Mouse (Mus musculus): ENCODE data around the gene Rapsn. TPM values are rescaled to one million over a fixed set of nuclear protein-coding genes. Genes with fewer than 3 reads are reported as not detected.
A peak's percentile ranks its signal among the peaks of the same experiment; 100 is the strongest.
"Not testable (repeated sequence)": the region's sequence is repeated elsewhere in the genome, so short reads cannot be mapped to it uniquely, and the experiment has no call there.

Gene Rapsn
- total and polyA plus RNA-seq, 3 experiments, result 0.10 TPM; not detected in 2

DNA sequence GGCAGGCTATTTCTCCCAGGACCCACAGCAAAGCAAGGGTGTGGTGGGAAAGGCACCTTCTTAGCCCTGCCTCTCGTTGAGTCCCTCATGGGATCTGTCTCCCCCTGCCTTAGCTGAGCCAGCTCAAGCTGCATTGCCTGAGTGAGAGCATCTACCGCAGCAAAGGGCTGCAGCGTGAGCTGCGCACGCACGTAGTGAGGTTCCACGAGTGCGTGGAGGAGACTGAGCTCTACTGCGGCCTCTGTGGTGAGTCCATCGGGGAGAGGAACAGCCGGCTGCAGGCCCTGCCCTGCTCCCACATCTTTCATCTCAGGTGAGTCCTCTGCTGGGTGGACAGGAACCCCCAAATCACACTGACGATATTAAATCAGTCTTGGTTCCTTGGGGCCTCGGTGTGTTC is 9.3 kb downstream of the Rapsn start:
- H3K4me3 ChIP-seq (ENCODE audit: control insufficient read depth in 1 of 2, insufficient read depth in 1 of 2, low read depth in 2 of 2, low read length in 2 of 2), result no peak overlapping the region
- H3K27ac ChIP-seq (ENCODE audit: control insufficient read depth, low read depth, low read length), result no peak overlapping the region
- no peaks in the 10 kb centered on the region for H3K9me3 ChIP-seq (replicated peaks; ENCODE audit: insufficient read depth, low read length)
- no peak overlapping the region for H3K9ac ChIP-seq (ENCODE audit: control insufficient read depth, low read depth, low read length, poor library complexity, severe bottlenecking)
- H3K79me2 ChIP-seq (ENCODE audit: control insufficient read depth, insufficient read depth, low read length, poor library complexity), result no peaks in the 10 kb centered on the region
- no peak for TF ChIP-seq RAD21 (IDR thresholded peaks at IDR 0.05; ENCODE audit: low read depth, low read length)
- H3K27me3 ChIP-seq (ENCODE audit: control insufficient read depth in 1 of 2, insufficient read depth in 2 of 2, low read length in 2 of 2), result no peaks in the 10 kb centered on the region
- H3K4me1 ChIP-seq (ENCODE audit: control insufficient read depth in 1 of 2, insufficient read depth in 2 of 2, low read length in 2 of 2), result no peaks in the 10 kb centered on the region; a peak in 1 of 4 replicates
- DNase-seq (ENCODE audit: low read depth, low spot score), result no peak
- H3K36me3 ChIP-seq (ENCODE audit: control insufficient read depth in 1 of 2, insufficient read depth in 2 of 2, low read length in 2 of 2), result no peaks in the 10 kb centered on the region

GRCm38 (mm10) chr2:91045805-91046204 is 10.4 kb downstream of the Rapsn start:
- H3K9me3 ChIP-seq (replicated peaks; ENCODE audit: insufficient read depth, low read length); H3K9ac ChIP-seq (ENCODE audit: control insufficient read depth, low read depth, low read length, poor library complexity, severe bottlenecking); H3K36me3 ChIP-seq (ENCODE audit: control insufficient read depth in 1 of 2, insufficient read depth in 2 of 2, low read length in 2 of 2); H3K4me3 ChIP-seq (ENCODE audit: control insufficient read depth in 1 of 2, insufficient read depth in 1 of 2, low read depth in 2 of 2, low read length in 2 of 2); H3K4me1 ChIP-seq (ENCODE audit: control insufficient read depth in 1 of 2, insufficient read depth in 2 of 2, low read length in 2 of 2); H3K79me2 ChIP-seq (ENCODE audit: control insufficient read depth, insufficient read depth, low read length, poor library complexity); H3K27ac ChIP-seq (ENCODE audit: control insufficient read depth, low read depth, low read length); DNase-seq (ENCODE audit: low read depth, low spot score); H3K27me3 ChIP-seq (ENCODE audit: control insufficient read depth in 1 of 2, insufficient read depth in 2 of 2, low read length in 2 of 2): not testable (repeated sequence)

DNA sequence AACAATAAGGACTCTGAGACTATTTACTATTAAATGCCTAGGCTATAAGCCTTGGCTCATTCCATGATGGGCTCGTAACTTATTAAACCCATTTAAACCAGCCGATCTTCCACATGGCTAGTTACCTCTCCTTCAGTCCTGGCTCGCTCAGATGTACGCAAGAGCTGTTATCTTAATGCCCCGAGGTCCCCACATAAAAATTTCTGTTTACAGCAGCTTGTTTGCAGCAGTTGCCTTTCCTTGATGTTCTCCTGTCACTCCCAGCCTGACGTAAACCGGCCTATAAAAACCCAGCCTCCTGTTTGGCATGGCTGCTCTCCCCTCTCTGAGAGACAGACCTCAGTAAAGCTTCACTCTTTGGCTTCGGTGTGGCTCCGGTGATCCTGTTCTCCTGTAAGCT is 11.9 kb downstream of the Rapsn start:
- no peak overlapping the region for H3K9ac ChIP-seq (ENCODE audit: control insufficient read depth, low read depth, low read length, poor library complexity, severe bottlenecking)
- DNase-seq (ENCODE audit: low read depth, low spot score), result no peak
- H3K27me3 ChIP-seq (ENCODE audit: control insufficient read depth in 1 of 2, insufficient read depth in 2 of 2, low read length in 2 of 2), result no peaks in the 10 kb centered on the region
- no peak overlapping the region for H3K27ac ChIP-seq (ENCODE audit: control insufficient read depth, low read depth, low read length)
- H3K4me3 ChIP-seq (ENCODE audit: control insufficient read depth in 1 of 2, insufficient read depth in 1 of 2, low read depth in 2 of 2, low read length in 2 of 2), result no peak overlapping the region
- no peak for TF ChIP-seq GABPA (IDR thresholded peaks at IDR 0.05; ENCODE audit: low read depth, low read length)
- TF ChIP-seq CHD1 (IDR thresholded peaks at IDR 0.05; ENCODE audit: low read depth, low read length), result no peak
- TF ChIP-seq USF2 (IDR thresholded peaks at IDR 0.05; ENCODE audit: borderline replicate concordance in 1 of 2, insufficient read depth in 1 of 2, low read depth in 1 of 2, low read length in 2 of 2), result no peak
- TF ChIP-seq BHLHE40 (IDR thresholded peaks at IDR 0.05; ENCODE audit: borderline replicate concordance, low read depth, low read length), result no peak
- peaks cover 4 to 5% of the 10 kb centered on the region in 2 experiments for H3K4me1 ChIP-seq (ENCODE audit: control insufficient read depth in 1 of 2, insufficient read depth in 2 of 2, low read length in 2 of 2)
- H3K9me3 ChIP-seq (replicated peaks; ENCODE audit: insufficient read depth, low read length), result no peaks in the 10 kb centered on the region
- peaks cover 0 to 5% of the 10 kb centered on the region in 2 experiments; a peak in 2 of 4 replicates for H3K36me3 ChIP-seq (ENCODE audit: control insufficient read depth in 1 of 2, insufficient read depth in 2 of 2, low read length in 2 of 2)
- H3K79me2 ChIP-seq (ENCODE audit: control insufficient read depth, insufficient read depth, low read length, poor library complexity), result no peaks in the 10 kb centered on the region

- no peaks in the 10 kb centered on the region for H3K27me3 ChIP-seq (ENCODE audit: control insufficient read depth in 1 of 2, insufficient read depth in 2 of 2, low read length in 2 of 2)
- peaks cover 14% of the 10 kb centered on the region for H3K79me2 ChIP-seq (ENCODE audit: control insufficient read depth, insufficient read depth, low read length, poor library complexity)
- peak overlapping the region; percentile 30 for H3K27ac ChIP-seq (ENCODE audit: control insufficient read depth, low read depth, low read length)
- H3K9me3 ChIP-seq (replicated peaks; ENCODE audit: insufficient read depth, low read length), result no peaks in the 10 kb centered on the region
- no peak overlapping the region for H3K9ac ChIP-seq (ENCODE audit: control insufficient read depth, low read depth, low read length, poor library complexity, severe bottlenecking)
- H3K4me1 ChIP-seq (ENCODE audit: control insufficient read depth in 1 of 2, insufficient read depth in 2 of 2, low read length in 2 of 2), result peaks cover 8% of the 10 kb centered on the region in 2 experiments
- H3K36me3 ChIP-seq (ENCODE audit: control insufficient read depth in 1 of 2, insufficient read depth in 2 of 2, low read length in 2 of 2), result peaks cover 0 to 9% of the 10 kb centered on the region in 2 experiments; a peak in 2 of 4 replicates
- TF ChIP-seq ELF1 (IDR thresholded peaks at IDR 0.05; ENCODE audit: low read depth, low read length) (peak; percentile 40; the same call in 1 of the 2 replicates), RCOR1 (IDR thresholded peaks at IDR 0.05; ENCODE audit: low read depth, low read length) (no peak), MAFK (IDR thresholded peaks at IDR 0.05; ENCODE audit: borderline replicate concordance, low read depth, low read length) (peak; percentile 93)
- H3K4me3 ChIP-seq (ENCODE audit: control insufficient read depth in 1 of 2, insufficient read depth in 1 of 2, low read depth in 2 of 2, low read length in 2 of 2), result no peak overlapping the region
- peak; percentile 73 for DNase-seq (ENCODE audit: low read depth, low spot score)
These were observed 16.5 kb downstream of the Rapsn start for GRCm38 (mm10) chr2:91051917-91052316.

Measured in MEL (cell line).